Mouse (Mus musculus) heart, adult 2 months (tissue): ENCODE data around the gene Calu. TPM values are rescaled to one million over a fixed set of nuclear protein-coding genes. Genes with fewer than 3 reads are reported as not detected.

Experiments
- DNase-seq, 2 experiments: peaks; one replicate each; pipeline ENCODE4 v3.0.0; 2021
- H3K27ac ChIP-seq: fragments of 200-600 bp; 2 replicates; pipeline ENCODE4 v1.8.1; 2022
- H3K27me3 ChIP-seq: fragments of 200-500 bp; 2 replicates; pipeline ENCODE4 v1.6.1; 2012; ENCODE audit warnings: mild to moderate bottlenecking, low read length, inconsistent platforms, mixed read lengths; ENCODE audit not compliant: control insufficient read depth, insufficient read depth
- H3K36me3 ChIP-seq: fragments of 200-500 bp; 2 replicates; pipeline ENCODE4 v1.6.1; 2012; ENCODE audit warnings: low read length, inconsistent platforms; ENCODE audit not compliant: control insufficient read depth, insufficient read depth
- H3K4me1 ChIP-seq: fragments of 200-500 bp; 2 replicates; pipeline ENCODE4 v1.6.1; 2011; ENCODE audit warnings: low read length; ENCODE audit not compliant: control insufficient read depth, insufficient read depth
- H3K4me3 ChIP-seq: fragments of 200-600 bp; 2 replicates; pipeline ENCODE4 v1.8.1; 2022
- H3K79me2 ChIP-seq: fragments of 200-500 bp; replicated peaks from 2 replicates; pipeline ENCODE4 v1.6.1; 2012; ENCODE audit warnings: mild to moderate bottlenecking, inconsistent platforms, low read length, moderate library complexity, mixed read lengths; ENCODE audit not compliant: control insufficient read depth, insufficient read depth
- H3K9ac ChIP-seq: fragments of 200-500 bp; 2 replicates; pipeline ENCODE4 v1.6.1; 2012; ENCODE audit warnings: low read depth, mild to moderate bottlenecking, control low read depth, inconsistent platforms, low read length, mixed read lengths
- CTCF ChIP-seq: fragments of 200-600 bp; IDR thresholded peaks from 2 replicates; pipeline ENCODE4 v1.8.1; 2022; ENCODE audit warnings: antibody characterized with exemption, mild to moderate bottlenecking, moderate library complexity
- EP300 ChIP-seq: fragments of 200-500 bp; IDR thresholded peaks from 2 replicates; pipeline ENCODE4 v1.6.1; 2011; ENCODE audit warnings: low read depth, low read length, control low read depth; ENCODE audit not compliant: insufficient read depth
- POLR2A ChIP-seq: fragments of 200-500 bp; IDR thresholded peaks from 2 replicates; pipeline ENCODE4 v1.6.1; 2011; ENCODE audit warnings: mild to moderate bottlenecking, low read depth, low read length, control low read depth; ENCODE audit not compliant: insufficient read depth
- WGBS: fragments of 180-500 bp; shearing (Covaris S2); methylation state at CpG from one replicate; pipeline ENCODE4 v1.1.7; 2018; 5-methylcytosine and 5-hydroxymethylcytosine counted together
- intact Hi-C: fragments of 180-260 bp; cut with DNase I; formaldehyde crosslinking; loops from one replicate; pipeline ENCODE4 v1.15.1; 2025
- polyA plus RNA-seq: library from polyadenylated mRNA; depleted of rRNA; stranded (reverse); fragments of >200 nt; gene quantifications from 2 replicates; pipeline ENCODE4 v1.2.3, GENCODE M21; 2012
- total RNA-seq, 2 experiments: library from RNA; stranded (reverse); gene quantifications; 2 replicates each; pipeline ENCODE4 v1.2.3; 2021

The Calu gene
- total and polyA plus RNA-seq, 3 experiments, result 102 to 232 (median 227) TPM

- Histone ChIP-seq H3K9ac (peak overlapping the region; percentile 30), H3K79me2 (peaks cover 2% of the 10 kb centered on the region; the same call in 1 of the 2 replicates), H3K27me3 (no peaks in the 10 kb centered on the region), H3K4me3 (no peak overlapping the region), H3K4me1 (peaks cover 18% of the 10 kb centered on the region), H3K36me3 (peaks cover 38% of the 10 kb centered on the region), H3K27ac (peak overlapping the region; percentile 10; the same call in 1 of the 2 replicates)
- DNase-seq, result no peak
- TF ChIP-seq EP300 (no peak), POLR2A (no peak), CTCF (no peak)
- WGBS, result 16% methylated on average over 5 of the region's 5 CpGs
- intact Hi-C loops, result no loop called here
These were observed 4.9 kb downstream of the Calu start for GRCm38 (mm10) chr6:29352816-29353215.

GRCm38 (mm10) chr6:29359386-29359785 is 11.5 kb downstream of the Calu start:
- Histone ChIP-seq H3K36me3 (peaks cover 54% of the 10 kb centered on the region), H3K4me1 (peaks cover 11% of the 10 kb centered on the region), H3K4me3 (no peak overlapping the region), H3K9ac (peak overlapping the region; percentile 48), H3K27ac (peak overlapping the region; percentile 74), H3K27me3 (no peaks in the 10 kb centered on the region), H3K79me2 (peaks cover 2% of the 10 kb centered on the region; the same call in 1 of the 2 replicates)
- TF ChIP-seq EP300 (no peak), CTCF (no peak), POLR2A (no peak)
- 55% methylated on average over 3 of the region's 3 CpGs for WGBS
- intact Hi-C loops, result no loop called here
- peak; percentile 31 to 36 for DNase-seq

- Histone ChIP-seq H3K27ac (peak overlapping the region; percentile 74), H3K36me3 (peaks cover 52% of the 10 kb centered on the region), H3K4me1 (peaks cover 9% of the 10 kb centered on the region), H3K27me3 (no peaks in the 10 kb centered on the region), H3K79me2 (peaks cover 2% of the 10 kb centered on the region; the same call in 1 of the 2 replicates), H3K9ac (no peak overlapping the region), H3K4me3 (no peak overlapping the region)
- no peak for DNase-seq
- WGBS, result 10% methylated on average over 6 of the region's 6 CpGs
- TF ChIP-seq EP300 (no peak), POLR2A (no peak), CTCF (no peak)
- intact Hi-C loops, result loop anchor here (5.0 to 10.0 kb wide), 2 partner anchors 72 to 295 kb away; partner anchors contain the start of gene Flnc
These were observed 12.3 kb downstream of the Calu start for GRCm38 (mm10) chr6:29360211-29360610.

GRCm38 (mm10) chr6:29362246-29363128 is 14.6 kb downstream of the Calu start:
- WGBS, result 37% methylated on average over 7 of the region's 7 CpGs
- H3K27me3 ChIP-seq, result no peaks in the 10 kb centered on the region
- intact Hi-C loops, result loop anchor here (5.0 to 10.0 kb wide), 2 partner anchors 70 to 292 kb away; partner anchors contain the start of gene Flnc
- no peak for TF ChIP-seq POLR2A
- TF ChIP-seq CTCF, result peak; percentile 72
- H3K27ac ChIP-seq, result peak overlapping the region; percentile 10; the same call in 1 of the 2 replicates
- DNase-seq, result no peak
- no peak overlapping the region for H3K9ac ChIP-seq
- H3K36me3 ChIP-seq, result peaks cover 45% of the 10 kb centered on the region
- peaks cover 6% of the 10 kb centered on the region for H3K4me1 ChIP-seq
- no peak overlapping the region for H3K4me3 ChIP-seq
- no peaks in the 10 kb centered on the region; the same call in 1 of the 2 replicates for H3K79me2 ChIP-seq

- Histone ChIP-seq H3K27me3 (no peaks in the 10 kb centered on the region), H3K4me3 (no peak overlapping the region), H3K79me2 (no peaks in the 10 kb centered on the region; the same call in 1 of the 2 replicates), H3K36me3 (peaks cover 40% of the 10 kb centered on the region), H3K4me1 (peaks cover 6% of the 10 kb centered on the region), H3K27ac (peak overlapping the region; percentile 10; the same call in 1 of the 2 replicates), H3K9ac (no peak overlapping the region)
- WGBS, result 70% methylated on average over 3 of the region's 3 CpGs
- TF ChIP-seq EP300, result no peak
- no peak for TF ChIP-seq CTCF
- no peak for TF ChIP-seq POLR2A
- DNase-seq, result no peak
- intact Hi-C loops, result loop anchor here (5.0 to 10.0 kb wide), 2 partner anchors 69 to 292 kb away; partner anchors contain the start of gene Flnc
These were observed 15.3 kb downstream of the Calu start for GRCm38 (mm10) chr6:29363129-29363515.

GRCm38 (mm10) chr6:29365277-29365676 is 17.4 kb downstream of the Calu start:
- 97% methylated on average over 1 of the region's 1 CpGs for WGBS
- TF ChIP-seq CTCF (no peak), POLR2A (no peak), EP300 (no peak)
- H3K4me1 ChIP-seq, result no peaks in the 10 kb centered on the region; the same call in 1 of the 2 replicates
- H3K27ac ChIP-seq, result no peak overlapping the region
- intact Hi-C loops, result loop anchor here (10.0 kb wide), 1 partner anchor 290 kb away; no protein-coding TSS in a partner anchor
- peaks cover 23% of the 10 kb centered on the region for H3K36me3 ChIP-seq
- no peak overlapping the region for H3K9ac ChIP-seq
- H3K79me2 ChIP-seq, result no peaks in the 10 kb centered on the region
- H3K4me3 ChIP-seq, result no peak overlapping the region
- H3K27me3 ChIP-seq, result no peaks in the 10 kb centered on the region
- DNase-seq, result no peak
